Mouse (Mus musculus) stomach, embryonic 16.5 days (tissue): ENCODE data around the gene Aaed1. TPM values are rescaled to one million over a fixed set of nuclear protein-coding genes. Genes with fewer than 3 reads are reported as not detected.

Source experiments
- ATAC-seq: fragments of 200-750 bp; cut with Nextera tagmentation; 2 replicates; pipeline ENCODE4 v1.8.0; 2017; ENCODE audit warnings: moderate number of reproducible peaks, moderate TSS enrichment; ENCODE audit not compliant: insufficient read depth, low FRiP score
- H3K27ac ChIP-seq: fragments of 300-500 bp; sonication (generic); 2 replicates; pipeline ENCODE4 v1.5.1; 2014; ENCODE audit warnings: low read length
- H3K27me3 ChIP-seq: fragments of 300-500 bp; sonication (generic); 2 replicates; pipeline ENCODE4 v1.6.1; 2014; ENCODE audit warnings: low read length, control low read depth, mixed read lengths; ENCODE audit not compliant: control insufficient read depth, insufficient read depth
- H3K36me3 ChIP-seq: fragments of 300-500 bp; sonication (generic); 2 replicates; pipeline ENCODE4 v1.6.1; 2014; ENCODE audit warnings: low read length; ENCODE audit not compliant: control insufficient read depth, insufficient read depth
- H3K4me1 ChIP-seq: fragments of 300-500 bp; sonication (generic); 2 replicates; pipeline ENCODE4 v1.6.1; 2014; ENCODE audit warnings: low read length, control low read depth, mixed read lengths; ENCODE audit not compliant: control insufficient read depth, insufficient read depth
- H3K4me2 ChIP-seq: fragments of 300-500 bp; sonication (generic); 2 replicates; pipeline ENCODE4 v1.6.1; 2014; ENCODE audit warnings: low read depth, low read length, mixed read lengths
- H3K4me3 ChIP-seq: fragments of 300-500 bp; sonication (generic); replicated peaks from 2 replicates; pipeline ENCODE4 v1.5.1; 2014; ENCODE audit warnings: mild to moderate bottlenecking, low read length
- H3K9ac ChIP-seq: fragments of 300-500 bp; sonication (generic); 2 replicates; pipeline ENCODE4 v1.6.1; 2014; ENCODE audit warnings: low read length
- H3K9me3 ChIP-seq: fragments of 300-500 bp; sonication (generic); replicated peaks from 2 replicates; pipeline ENCODE4 v1.6.1; 2016; ENCODE audit warnings: low read length, control low read depth; ENCODE audit not compliant: control insufficient read depth
- WGBS: fragments of 180-500 bp; shearing (Covaris S2); extraction: QIAGEN DNeasy Blood & Tissue Kit; methylation state at CpG from one replicate; pipeline ENCODE4 v1.1.7; 2014; 5-methylcytosine and 5-hydroxymethylcytosine counted together
- polyA plus RNA-seq: library from polyadenylated mRNA; unstranded; fragments of >200 nt; fragmentation: Nextera tagmentation; extraction: Ambion mirVana; gene quantifications from 2 replicates; pipeline ENCODE4 v1.2.1, GENCODE M21; 2015

Gene Aaed1
- 55.2 and 61.7 TPM in 2 replicates for polyA plus RNA-seq

DNA sequence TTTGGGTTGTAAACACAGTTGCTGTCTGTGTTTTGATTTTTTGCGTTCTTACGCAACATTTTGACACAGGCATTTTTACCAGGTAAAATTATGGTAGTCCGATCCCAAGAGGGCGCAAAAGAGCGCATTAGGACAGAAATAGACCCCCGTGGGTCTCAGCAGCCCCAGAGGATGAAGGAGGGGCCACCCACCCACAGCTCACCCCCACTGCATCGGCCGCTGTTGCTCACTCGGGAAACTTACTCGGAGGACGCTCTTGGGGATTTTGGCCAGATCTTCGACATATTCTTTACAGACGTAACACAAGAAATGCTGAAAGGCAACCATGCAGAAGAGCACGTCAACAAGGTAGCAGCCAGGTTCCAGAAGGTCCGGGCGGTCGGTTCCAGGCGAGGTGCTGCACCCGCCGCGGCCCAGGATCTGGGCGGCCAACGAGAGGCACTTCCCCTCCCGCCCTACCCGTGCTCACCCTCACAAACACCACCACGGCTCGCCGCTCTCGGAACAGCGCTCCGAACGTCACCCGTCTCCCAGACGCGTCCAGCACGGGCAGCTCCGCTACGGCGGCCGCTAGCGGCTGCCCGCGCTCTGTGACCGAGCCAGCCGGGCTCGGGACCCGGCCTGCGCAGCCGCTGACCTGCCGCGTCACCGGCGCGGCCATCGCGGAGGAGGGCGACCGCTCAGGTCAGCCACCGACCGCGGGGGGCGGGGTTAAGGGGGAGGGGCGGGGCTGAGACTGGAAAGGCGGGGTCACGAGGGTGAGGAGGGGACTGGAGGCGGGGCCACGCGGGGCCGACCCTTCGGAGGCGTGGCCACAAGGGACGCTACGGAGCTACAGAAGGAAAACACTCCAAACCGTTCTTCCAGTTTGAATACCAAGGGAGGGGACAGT lies at the start of gene Aaed1:
TSS of gene Aaed1 (minus strand) at position 687 of the 892 bp plus-strand sequence.
- ATAC-seq, result peak; percentile 90
- H3K27me3 ChIP-seq, result no peaks in the 10 kb centered on the region
- H3K9ac ChIP-seq, result peak within 1 kb of the TSS; percentile 84
- 0 out of 2 replicates have a peak, but pooled peaks cover 22% of the 10 kb centered on the region for H3K4me1 ChIP-seq
- 0 out of 2 replicates have a peak, but pooled peaks cover 5% of the 10 kb centered on the region for H3K36me3 ChIP-seq
- no peaks in the 10 kb centered on the region for H3K9me3 ChIP-seq
- WGBS, result under 1% methylated on average over 74 of the region's 74 CpGs
- peak within 1 kb of the TSS; percentile 93 for H3K27ac ChIP-seq
- peak within 1 kb of the TSS; percentile 74 for H3K4me3 ChIP-seq
- H3K4me2 ChIP-seq, result peak within 1 kb of the TSS; percentile 52

DNA sequence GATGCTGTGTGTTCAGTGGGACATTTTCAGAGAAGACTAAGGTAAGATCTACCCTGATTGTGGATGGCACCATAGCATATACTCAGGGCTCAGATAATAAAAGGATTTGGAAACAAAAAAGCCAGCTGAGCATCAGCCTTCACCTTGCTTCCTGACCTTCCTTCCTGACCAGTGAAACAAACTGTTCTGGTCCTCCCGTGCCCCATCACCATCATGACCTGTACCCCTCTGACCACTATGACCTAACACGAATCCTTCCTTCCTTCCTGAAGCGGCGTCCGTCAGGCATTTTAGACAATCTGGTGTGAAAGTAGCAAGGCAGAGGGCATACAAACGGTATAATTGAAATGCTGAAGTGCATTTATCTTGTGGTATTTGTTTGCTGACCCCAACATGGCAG lies 49.6 kb upstream of the Aaed1 start:
- WGBS, result 80% methylated on average over 6 of the region's 6 CpGs
- Histone ChIP-seq H3K36me3 (peaks cover 8% of the 10 kb centered on the region; the same call in 1 of the 2 replicates), H3K4me1 (no peaks in the 10 kb centered on the region), H3K9me3 (no peaks in the 10 kb centered on the region), H3K4me2 (no peak overlapping the region), H3K27ac (no peak overlapping the region), H3K9ac (no peak overlapping the region), H3K27me3 (no peaks in the 10 kb centered on the region), H3K4me3 (no peak overlapping the region)
- no peak for ATAC-seq

DNA sequence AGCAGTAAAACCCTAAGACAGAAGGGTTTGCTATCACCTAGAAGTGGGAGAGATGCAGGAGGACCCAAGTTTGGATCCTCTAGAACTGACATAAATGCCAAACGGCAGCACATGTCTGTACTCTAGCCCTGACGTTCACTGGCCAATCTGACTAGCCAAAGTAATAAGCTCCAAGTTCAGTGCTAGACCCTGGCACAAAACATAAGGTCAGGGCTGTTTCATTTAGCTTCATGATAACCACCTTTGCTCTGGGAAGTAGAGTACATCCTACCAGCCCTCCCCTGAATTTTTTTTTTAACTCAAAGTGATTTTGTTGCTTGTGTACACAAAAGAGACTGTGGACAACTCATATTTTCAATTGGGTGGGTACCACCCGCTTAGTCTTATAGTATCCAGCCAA lies 48.5 kb upstream of the Aaed1 start:
- no peak for ATAC-seq
- no peak overlapping the region for H3K27ac ChIP-seq
- 88% methylated on average over 3 of the region's 3 CpGs for WGBS
- H3K4me2 ChIP-seq, result no peak overlapping the region
- no peaks in the 10 kb centered on the region for H3K4me1 ChIP-seq
- H3K9ac ChIP-seq, result no peak overlapping the region
- no peaks in the 10 kb centered on the region for H3K27me3 ChIP-seq
- H3K9me3 ChIP-seq, result no peaks in the 10 kb centered on the region
- peaks cover 5% of the 10 kb centered on the region; the same call in 1 of the 2 replicates for H3K36me3 ChIP-seq
- no peak overlapping the region for H3K4me3 ChIP-seq

DNA sequence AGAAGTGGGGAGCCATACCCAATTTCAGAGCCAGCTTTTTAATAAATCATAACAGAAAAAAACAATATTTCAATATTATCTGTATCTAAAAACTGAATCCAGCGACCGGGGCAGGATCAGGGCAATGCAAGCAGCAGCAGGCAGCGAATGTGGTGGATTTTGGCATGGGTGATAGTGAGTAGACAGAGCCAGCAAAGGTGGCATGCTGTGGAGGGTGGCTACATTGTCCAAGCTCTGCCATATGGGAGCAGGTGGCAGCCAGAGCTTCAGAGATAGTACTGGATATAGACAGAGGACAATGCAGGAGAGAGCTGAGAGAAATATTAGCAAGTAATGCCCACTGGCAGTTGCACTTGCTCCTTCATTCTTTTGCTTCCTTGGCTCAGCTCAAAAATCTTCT lies 47.2 kb upstream of the Aaed1 start:
- no peaks in the 10 kb centered on the region for H3K9me3 ChIP-seq
- WGBS, result 83% methylated on average over 3 of the region's 3 CpGs
- no peaks in the 10 kb centered on the region for H3K4me1 ChIP-seq
- H3K27ac ChIP-seq, result no peak overlapping the region
- no peak overlapping the region for H3K9ac ChIP-seq
- H3K4me3 ChIP-seq, result no peak overlapping the region
- ATAC-seq, result no peak
- H3K4me2 ChIP-seq, result no peak overlapping the region
- no peaks in the 10 kb centered on the region for H3K27me3 ChIP-seq
- H3K36me3 ChIP-seq, result 0 out of 2 replicates have a peak, but pooled peaks cover 5% of the 10 kb centered on the region

DNA sequence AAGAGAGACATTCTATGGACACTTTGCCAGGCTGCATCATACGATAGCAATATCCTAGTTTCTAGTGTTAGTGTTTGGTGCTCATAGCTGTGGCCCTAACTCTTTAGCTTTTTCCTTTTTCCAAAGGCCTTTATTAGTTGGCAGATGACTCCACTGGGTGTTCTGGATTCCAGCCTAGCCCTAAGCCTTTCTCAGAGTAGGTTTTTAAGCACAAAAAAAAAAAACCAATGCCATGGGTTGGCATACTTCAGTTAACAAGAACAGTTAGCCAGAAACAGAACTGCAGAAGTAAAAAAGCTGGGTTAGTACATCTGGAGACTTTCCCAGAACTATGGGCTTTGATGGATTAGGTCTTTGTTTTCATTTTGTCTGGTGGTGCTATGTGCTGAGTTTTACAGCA lies 46.0 kb upstream of the Aaed1 start:
- 75% methylated on average over 1 of the region's 1 CpGs for WGBS

DNA sequence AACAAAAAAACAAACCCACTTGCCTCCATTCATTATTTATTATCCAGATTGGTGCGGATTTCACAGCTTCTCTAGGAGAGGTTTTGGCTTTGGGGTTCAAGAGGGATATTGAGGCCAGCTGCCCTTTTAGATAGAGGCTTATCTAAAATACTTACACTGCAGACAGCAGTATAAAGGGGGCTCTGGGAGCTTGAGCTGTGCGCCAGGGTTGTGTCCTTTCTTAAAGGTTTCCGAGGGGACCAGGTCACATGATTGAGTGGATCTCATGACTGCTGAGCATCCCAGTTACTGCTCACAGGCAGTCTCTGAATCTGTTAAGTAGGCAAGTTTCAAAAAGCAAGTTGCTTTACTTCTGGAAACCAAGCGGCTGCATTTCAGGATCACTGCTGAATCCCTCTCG lies 44.9 kb upstream of the Aaed1 start:
- no peak overlapping the region for H3K9ac ChIP-seq
- no peaks in the 10 kb centered on the region for H3K4me1 ChIP-seq
- no peak overlapping the region for H3K4me3 ChIP-seq
- no peak for ATAC-seq
- H3K4me2 ChIP-seq, result no peak overlapping the region
- no peak overlapping the region for H3K27ac ChIP-seq
- H3K36me3 ChIP-seq, result no peaks in the 10 kb centered on the region
- H3K27me3 ChIP-seq, result no peaks in the 10 kb centered on the region
- no peaks in the 10 kb centered on the region for H3K9me3 ChIP-seq
- WGBS, result 69% methylated on average over 5 of the region's 5 CpGs

More for the DNA sequence above, 46.0 kb upstream of the Aaed1 start:
- Histone ChIP-seq H3K36me3 (0 out of 2 replicates have a peak, but pooled peaks cover 5% of the 10 kb centered on the region), H3K9ac (no peak overlapping the region), H3K4me3 (no peak overlapping the region), H3K9me3 (no peaks in the 10 kb centered on the region), H3K27me3 (no peaks in the 10 kb centered on the region), H3K4me1 (no peaks in the 10 kb centered on the region), H3K4me2 (no peak overlapping the region), H3K27ac (no peak overlapping the region)
- ATAC-seq, result no peak

DNA sequence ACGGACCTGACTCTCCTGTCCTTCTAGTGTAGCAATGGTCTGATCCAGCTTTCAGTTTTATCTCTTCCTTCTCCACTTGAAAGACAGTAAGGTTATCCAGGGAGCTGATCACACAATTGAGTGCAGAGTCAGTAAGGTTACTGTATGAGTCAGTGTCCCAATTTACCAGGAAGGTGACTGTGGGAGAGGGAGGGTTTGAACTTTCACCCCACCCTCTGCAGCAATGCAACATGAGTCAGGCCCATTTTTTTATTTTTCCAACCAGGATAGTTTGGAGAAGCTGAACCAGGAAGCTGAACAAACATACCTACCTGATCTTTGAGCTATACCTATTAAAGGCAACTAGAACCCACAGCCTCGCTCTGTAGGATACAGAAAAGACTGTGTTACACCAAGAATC lies 37.0 kb upstream of the Aaed1 start:
- Histone ChIP-seq H3K9me3 (no peaks in the 10 kb centered on the region), H3K4me2 (no peak overlapping the region), H3K4me1 (no peaks in the 10 kb centered on the region), H3K36me3 (no peaks in the 10 kb centered on the region), H3K27ac (no peak overlapping the region), H3K9ac (no peak overlapping the region), H3K4me3 (no peak overlapping the region), H3K27me3 (no peaks in the 10 kb centered on the region)
- 82% methylated on average over 2 of the region's 2 CpGs for whole genome bisulfite sequencing
- no peak for ATAC-seq

DNA sequence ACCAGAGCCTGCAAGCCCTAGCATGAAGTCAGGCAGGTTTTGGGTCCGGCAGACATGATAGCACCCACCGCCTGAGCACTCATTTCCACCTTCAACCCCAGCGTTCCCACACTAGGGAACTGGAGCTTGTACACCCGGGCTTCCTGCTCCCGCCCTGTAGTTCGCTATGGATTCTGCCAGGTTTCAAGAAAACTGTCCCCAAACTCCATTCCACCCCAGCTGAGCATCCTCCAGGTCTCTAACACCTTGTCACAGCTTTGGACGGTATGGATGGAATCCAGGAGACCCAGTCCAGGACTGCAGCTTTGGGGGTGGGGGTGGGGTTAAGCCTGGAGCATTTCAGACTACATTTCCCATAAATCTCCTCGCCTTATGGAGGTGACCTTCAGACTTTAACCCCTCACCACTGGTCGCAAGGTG lies 31.6 kb upstream of the Aaed1 start:
- H3K9me3 ChIP-seq, result no peaks in the 10 kb centered on the region
- no peaks in the 10 kb centered on the region for H3K36me3 ChIP-seq
- 2% methylated on average over 9 of the region's 9 CpGs for whole genome bisulfite sequencing
- peak; percentile 73 for ATAC-seq
- H3K9ac ChIP-seq, result peak overlapping the region; percentile 77
- H3K27ac ChIP-seq, result no peak overlapping the region
- no peaks in the 10 kb centered on the region for H3K27me3 ChIP-seq
- peak overlapping the region; percentile 57 for H3K4me3 ChIP-seq
- no peaks in the 10 kb centered on the region for H3K4me1 ChIP-seq
- H3K4me2 ChIP-seq, result peak overlapping the region; percentile 90

DNA sequence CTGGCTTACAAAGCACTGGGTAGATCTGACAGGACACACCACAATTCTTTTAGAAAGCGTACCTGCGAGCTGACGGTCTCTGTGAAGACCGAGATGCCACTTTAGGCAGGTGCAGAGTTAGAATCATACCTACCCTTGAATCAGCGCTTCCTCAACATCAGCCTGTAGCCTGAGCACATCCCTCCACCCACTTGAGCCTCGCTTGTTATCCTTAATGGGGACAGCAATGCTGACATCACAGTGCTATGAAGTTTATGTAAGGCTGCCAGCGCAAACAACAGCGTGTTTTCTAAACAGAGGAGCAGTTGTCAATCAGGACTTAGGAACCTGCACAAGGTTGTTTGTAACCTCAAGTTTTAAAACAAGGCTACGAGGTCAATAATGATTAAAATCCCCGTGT lies 31.1 kb upstream of the Aaed1 start:
- Histone ChIP-seq H3K4me2 (peak overlapping the region; percentile 90), H3K36me3 (no peaks in the 10 kb centered on the region), H3K4me1 (no peaks in the 10 kb centered on the region), H3K9me3 (no peaks in the 10 kb centered on the region), H3K4me3 (peak overlapping the region; percentile 57), H3K27me3 (no peaks in the 10 kb centered on the region), H3K27ac (no peak overlapping the region), H3K9ac (peak overlapping the region; percentile 77)
- WGBS, result 21% methylated on average over 10 of the region's 10 CpGs
- no peak for ATAC-seq
